Mouse (Mus musculus) forebrain, embryonic 16.5 days (tissue): ENCODE results near the gene Pde6b. TPM values are rescaled to one million over a fixed set of nuclear protein-coding genes. Genes with fewer than 3 reads are reported as not detected.

Experiments
- ATAC-seq: fragments of 200-750 bp; cut with Nextera tagmentation; 2 replicates; pipeline ENCODE4 v1.8.0; 2017; ENCODE audit warnings: mild to moderate bottlenecking, moderate library complexity
- H3K27ac ChIP-seq: fragments of 300-500 bp; sonication (generic); 2 replicates; pipeline ENCODE4 v1.5.1; 2014; ENCODE audit warnings: low read length, control low read depth
- H3K27me3 ChIP-seq: fragments of 300-500 bp; sonication (generic); replicated peaks from 2 replicates; pipeline ENCODE4 v1.6.1; 2014; ENCODE audit warnings: low read length; ENCODE audit not compliant: control insufficient read depth, insufficient read depth
- H3K36me3 ChIP-seq: fragments of 300-500 bp; sonication (generic); 2 replicates; pipeline ENCODE4 v1.6.1; 2014; ENCODE audit not compliant: control insufficient read depth, insufficient read depth
- H3K4me1 ChIP-seq: fragments of 300-500 bp; sonication (generic); replicated peaks from 2 replicates; pipeline ENCODE4 v1.6.1; 2014; ENCODE audit warnings: low read length; ENCODE audit not compliant: control insufficient read depth, insufficient read depth
- H3K4me2 ChIP-seq: fragments of 300-500 bp; sonication (generic); 2 replicates; pipeline ENCODE4 v1.6.1; 2014; ENCODE audit warnings: mild to moderate bottlenecking, low read length, control low read depth
- H3K4me3 ChIP-seq: fragments of 300-500 bp; sonication (generic); replicated peaks from 2 replicates; pipeline ENCODE4 v1.5.1; 2014; ENCODE audit warnings: mild to moderate bottlenecking, low read length, control low read depth
- H3K9ac ChIP-seq: fragments of 300-500 bp; sonication (generic); replicated peaks from 2 replicates; pipeline ENCODE4 v1.6.1; 2014; ENCODE audit warnings: low read depth, low read length, control low read depth
- H3K9me3 ChIP-seq: fragments of 300-500 bp; sonication (generic); 2 replicates; pipeline ENCODE4 v1.6.1; 2016; ENCODE audit warnings: low read length; ENCODE audit not compliant: control insufficient read depth
- WGBS: fragments of 180-500 bp; shearing (Covaris S2); extraction: QIAGEN DNeasy Blood & Tissue Kit; methylation state at CpG from one replicate; pipeline ENCODE4 v1.1.7; 2014; 5-methylcytosine and 5-hydroxymethylcytosine counted together
- polyA plus RNA-seq: library from polyadenylated mRNA; unstranded; fragments of >200 nt; fragmentation: Nextera tagmentation; extraction: Ambion mirVana; gene quantifications from 2 replicates; pipeline ENCODE4 v1.2.1, GENCODE M21; 2015

Pde6b gene
- polyA plus RNA-seq, 1 experiment from 2014 or later, result not detected

- ATAC-seq, result no peak
- Histone ChIP-seq H3K36me3 (peaks cover 26% of the 10 kb centered on the region), H3K4me1 (peaks cover 21% of the 10 kb centered on the region), H3K4me3 (no peak overlapping the region), H3K9me3 (no peaks in the 10 kb centered on the region), H3K27me3 (no peaks in the 10 kb centered on the region), H3K9ac (no peak overlapping the region), H3K4me2 (no peak overlapping the region), H3K27ac (no peak overlapping the region)
- 78% methylated on average over 7 of the region's 7 CpGs for WGBS
These were observed 81.4 kb downstream of the Pde6b start for GRCm38 (mm10) chr5:108469617-108470016.

- no peak for ATAC-seq
- peaks cover 56% of the 10 kb centered on the region for H3K36me3 ChIP-seq
- WGBS, result 88% methylated on average over 4 of the region's 4 CpGs
These were observed 85.5 kb downstream of the Pde6b start for GRCm38 (mm10) chr5:108473737-108474136.

GRCm38 (mm10) chr5:108475977-108476376 lies 87.8 kb downstream of the Pde6b start:
- whole genome bisulfite sequencing, result 83% methylated on average over 3 of the region's 3 CpGs
- Histone ChIP-seq H3K36me3 (peaks cover 62% of the 10 kb centered on the region), H3K9me3 (no peaks in the 10 kb centered on the region)

More at GRCm38 (mm10) chr5:108473737-108474136, 85.5 kb downstream of the Pde6b start:
- no peak overlapping the region for H3K4me2 ChIP-seq
- H3K4me1 ChIP-seq, result no peaks in the 10 kb centered on the region
- no peak overlapping the region for H3K9ac ChIP-seq
- H3K27me3 ChIP-seq, result no peaks in the 10 kb centered on the region
- H3K9me3 ChIP-seq, result no peaks in the 10 kb centered on the region
- no peak overlapping the region for H3K27ac ChIP-seq
- H3K4me3 ChIP-seq, result no peak overlapping the region

More at GRCm38 (mm10) chr5:108475977-108476376, 87.8 kb downstream of the Pde6b start:
- Histone ChIP-seq H3K4me1 (no peaks in the 10 kb centered on the region), H3K9ac (no peak overlapping the region), H3K27me3 (no peaks in the 10 kb centered on the region), H3K27ac (no peak overlapping the region), H3K4me2 (no peak overlapping the region), H3K4me3 (no peak overlapping the region)
- no peak for ATAC-seq

Other genes with a start within 250 kb of the Pde6b start
- gene Dr1, start 119.5 kb upstream of the Pde6b start, polyA plus RNA-seq, result 44.3 and 52.8 TPM in 2 replicates
- gene Pigg, start 75.8 kb upstream of the Pde6b start, polyA plus RNA-seq, result 6.8 and 7.5 TPM in 2 replicates
- gene Gm42517, start 20.5 kb upstream of the Pde6b start, polyA plus RNA-seq, result 1.2 and 1.4 TPM in 2 replicates
- 296 and 299 TPM in 2 replicates for gene Atp5k, start 46.1 kb downstream of the Pde6b start, polyA plus RNA-seq
- 0.08 TPM in 1 of 2 replicates, not detected in the other for gene Mfsd7a, start 60.5 kb downstream of the Pde6b start, polyA plus RNA-seq
- gene Pcgf3, start 72.8 kb downstream of the Pde6b start, polyA plus RNA-seq, result 35.6 and 40.1 TPM in 2 replicates
- 108 and 112 TPM in 2 replicates for gene Cplx1, start 161.6 kb downstream of the Pde6b start, polyA plus RNA-seq
- 58.2 and 60.3 TPM in 2 replicates for gene Gak, start 241.4 kb downstream of the Pde6b start, polyA plus RNA-seq
- gene Tmem175, start 241.4 kb downstream of the Pde6b start, polyA plus RNA-seq, result 24.9 and 25.7 TPM in 2 replicates